In genomic region chr3:138857805-138858546, GRCm38 (mm10) we compare ENCODE assay signal across 8 mouse cellular contexts.
A peak's percentile ranks its signal among the peaks of the same experiment; 100 is the strongest.
DNase-seq lines count a peak whose midpoint lies in the region; ATAC-seq and TF ChIP-seq lines count a peak whose summit lies in the region.

No protein-coding gene starts in this region.

- no peak overlapping the region; the same call in 1 of the 2 replicates for H3K9ac ChIP-seq in embryonic facial prominence, embryonic 11.5 days (replicated peaks; ENCODE audit: low read length)
- 0 out of 2 replicates have a peak overlapping the region, but pooled peaks have one; percentile 11 for H3K9ac ChIP-seq in hindbrain, embryonic 15.5 days
- H3K9ac ChIP-seq in neural tube, embryonic 13.5 days, result peak overlapping the region; percentile 31; the same call in 1 of the 2 replicates

- peaks cover 13% of the 10 kb centered on the region for H3K4me1 ChIP-seq in embryonic facial prominence, embryonic 11.5 days (ENCODE audit: control insufficient read depth, insufficient read depth, low read length)
- H3K4me1 ChIP-seq in hindbrain, embryonic 15.5 days (replicated peaks), result peaks cover 87% of the 10 kb centered on the region
- peaks cover 90% of the 10 kb centered on the region for H3K4me1 ChIP-seq in neural tube, embryonic 13.5 days (replicated peaks)
- peaks cover 39% of the 10 kb centered on the region for H3K4me1 ChIP-seq in thymus, adult 2 months (replicated peaks; ENCODE audit: control insufficient read depth, insufficient read depth, low read length)

- 45% methylated on average over 12 of the region's 12 CpGs for WGBS in embryonic facial prominence, embryonic 11.5 days
- 23% methylated on average over 12 of the region's 12 CpGs for WGBS in hindbrain, embryonic 15.5 days
- 16% methylated on average over 12 of the region's 12 CpGs for WGBS in neural tube, embryonic 13.5 days
- WGBS in thymus, adult 2 months, result 73% methylated on average over 12 of the region's 12 CpGs

- 0 out of 2 replicates have a peak, but pooled peaks have one; percentile 5 for ATAC-seq in embryonic facial prominence, embryonic 11.5 days (replicated peaks; ENCODE audit: insufficient number of reproducible peaks, low FRiP score, low TSS enrichment, low read depth)
- no peak for ATAC-seq in hindbrain, embryonic 15.5 days (ENCODE audit: low FRiP score, low read depth)
- 0 out of 2 replicates have a peak, but pooled peaks have one; percentile 12 for ATAC-seq in neural tube, embryonic 13.5 days (ENCODE audit: low read depth)

- intact Hi-C loops in left cerebral cortex, postnatal 10 days (cut with DNase I), result loop anchor here (5.0 kb wide), 1 partner anchor 116 kb away; the partner anchor contains the start of gene Tspan5

- TF ChIP-seq POLR2A in thymus, adult 2 months (IDR thresholded peaks at IDR 0.05; ENCODE audit: control insufficient read depth, extremely low read depth, insufficient read depth, low read length, poor library complexity), result no peak

- H3K27ac ChIP-seq in layer of hippocampus, adult 2 months, result peak overlapping the region; percentile 88
- H3K27ac ChIP-seq in embryonic facial prominence, embryonic 11.5 days (replicated peaks; ENCODE audit: low read depth, low read length), result peak overlapping the region; percentile 56
- peak overlapping the region; percentile 62 for H3K27ac ChIP-seq in hindbrain, embryonic 15.5 days (replicated peaks)
- peak overlapping the region; percentile 80 for H3K27ac ChIP-seq in neural tube, embryonic 13.5 days (replicated peaks)
- H3K27ac ChIP-seq in thymus, adult 2 months (ENCODE audit: control insufficient read depth, insufficient read depth, low read length), result no peak overlapping the region

- no peak overlapping the region for H3K4me3 ChIP-seq in layer of hippocampus, adult 2 months
- H3K4me3 ChIP-seq in embryonic facial prominence, embryonic 11.5 days (ENCODE audit: low read depth, low read length), result no peak overlapping the region
- no peak overlapping the region for H3K4me3 ChIP-seq in hindbrain, embryonic 15.5 days
- H3K4me3 ChIP-seq in neural tube, embryonic 13.5 days, result no peak overlapping the region
- no peak overlapping the region for H3K4me3 ChIP-seq in thymus, adult 2 months (ENCODE audit: control insufficient read depth, insufficient read depth, low read length)

- no peaks in the 10 kb centered on the region for H3K36me3 ChIP-seq in embryonic facial prominence, embryonic 11.5 days (replicated peaks; ENCODE audit: control insufficient read depth, insufficient read depth, low read depth, low read length)
- H3K36me3 ChIP-seq in hindbrain, embryonic 15.5 days, result no peaks in the 10 kb centered on the region
- H3K36me3 ChIP-seq in neural tube, embryonic 13.5 days, result no peaks in the 10 kb centered on the region
- H3K36me3 ChIP-seq in thymus, adult 2 months (ENCODE audit: control insufficient read depth, insufficient read depth, low read length), result no peaks in the 10 kb centered on the region

- DNase-seq in layer of hippocampus, adult 2 months (ENCODE audit: low spot score in 2 of 2), result no peak
- DNase-seq in layer of hippocampus, adult 9-10 months (ENCODE audit: low spot score), result no peak
- peak; percentile 61 for DNase-seq in embryonic facial prominence, embryonic 11.5 days (ENCODE audit: low spot score)
- no peak for DNase-seq in thymus, adult 2 months
- DNase-seq in left cerebral cortex, postnatal 10 days (ENCODE audit: extremely low spot score in 1 of 2, low spot score in 2 of 2), result no peak
- DNase-seq in right cerebral cortex, postnatal 14 days, result no peak

- H3K27me3 ChIP-seq in embryonic facial prominence, embryonic 11.5 days (ENCODE audit: control insufficient read depth, insufficient read depth, low read length), result no peaks in the 10 kb centered on the region
- no peaks in the 10 kb centered on the region for H3K27me3 ChIP-seq in hindbrain, embryonic 15.5 days
- H3K27me3 ChIP-seq in neural tube, embryonic 13.5 days, result no peaks in the 10 kb centered on the region
- no peaks in the 10 kb centered on the region for H3K27me3 ChIP-seq in thymus, adult 2 months (ENCODE audit: control insufficient read depth, insufficient read depth, low read length)

- H3K4me2 ChIP-seq in embryonic facial prominence, embryonic 11.5 days (ENCODE audit: low read depth, low read length), result no peak overlapping the region
- no peak overlapping the region for H3K4me2 ChIP-seq in hindbrain, embryonic 15.5 days
- peak overlapping the region; percentile 4; the same call in 1 of the 2 replicates for H3K4me2 ChIP-seq in neural tube, embryonic 13.5 days

- no peak for TF ChIP-seq CTCF in layer of hippocampus, adult 2 months (conservative IDR thresholded peaks at IDR 0.05)
- no peak for TF ChIP-seq CTCF in thymus, adult 2 months (IDR thresholded peaks at IDR 0.05; ENCODE audit: borderline replicate concordance, control insufficient read depth, extremely low read depth, insufficient read depth, low read length, poor library complexity)

- H3K9me3 ChIP-seq in embryonic facial prominence, embryonic 11.5 days (replicated peaks; ENCODE audit: control insufficient read depth, low read length), result no peaks in the 10 kb centered on the region
- no peaks in the 10 kb centered on the region for H3K9me3 ChIP-seq in hindbrain, embryonic 15.5 days
- no peaks in the 10 kb centered on the region for H3K9me3 ChIP-seq in neural tube, embryonic 13.5 days
